Mouse (Mus musculus) right cerebral cortex, postnatal 14 days (tissue): ENCODE results near the gene Gm20388.

ENCODE experiments used
- DNase-seq: peaks from one replicate; pipeline ENCODE4 v3.0.0; 2022

Gene Gm20388

GRCm38 (mm10) chr8:120276051-120276890 lies 365.6 kb downstream of the Gm20388 start:
- DNase-seq: no peak

- no peak for DNase-seq
These were observed 366.3 kb downstream of the Gm20388 start for GRCm38 (mm10) chr8:120276891-120277426.

- DNase-seq: no peak
These were observed 367.4 kb downstream of the Gm20388 start for GRCm38 (mm10) chr8:120278009-120278408.

- DNase-seq: no peak
These were observed 368.8 kb downstream of the Gm20388 start for GRCm38 (mm10) chr8:120279418-120279817.

- peak; percentile 80 for DNase-seq
These were observed 370.8 kb downstream of the Gm20388 start for GRCm38 (mm10) chr8:120281487-120281886.

- no peak for DNase-seq
These were observed 371.8 kb downstream of the Gm20388 start for GRCm38 (mm10) chr8:120282465-120282864.

- DNase-seq: no peak
These were observed 373.6 kb downstream of the Gm20388 start for GRCm38 (mm10) chr8:120284265-120284664.

- DNase-seq: no peak
These were observed 374.4 kb downstream of the Gm20388 start for GRCm38 (mm10) chr8:120285033-120285432.

GRCm38 (mm10) chr8:120285878-120286277 lies 375.2 kb downstream of the Gm20388 start:
- DNase-seq: no peak

GRCm38 (mm10) chr8:120288122-120288908 lies 377.7 kb downstream of the Gm20388 start:
- peak; percentile 72 for DNase-seq

GRCm38 (mm10) chr8:120289191-120289590 lies 378.6 kb downstream of the Gm20388 start:
- no peak for DNase-seq

- DNase-seq: peak; percentile 67
These were observed 379.1 kb downstream of the Gm20388 start for GRCm38 (mm10) chr8:120289698-120290181.

GRCm38 (mm10) chr8:120290614-120291013 lies 380.0 kb downstream of the Gm20388 start:
- no peak for DNase-seq

GRCm38 (mm10) chr8:120291650-120292049 lies 381.0 kb downstream of the Gm20388 start:
- no peak for DNase-seq

- peak; percentile 69 for DNase-seq
These were observed 381.9 kb downstream of the Gm20388 start for GRCm38 (mm10) chr8:120292316-120293107.

GRCm38 (mm10) chr8:120293421-120294357 lies 383.0 kb downstream of the Gm20388 start:
- no peak for DNase-seq

- DNase-seq: no peak
These were observed 384.6 kb downstream of the Gm20388 start for GRCm38 (mm10) chr8:120294982-120295870.

- DNase-seq: no peak
These were observed 386.4 kb downstream of the Gm20388 start for GRCm38 (mm10) chr8:120297000-120297399.

GRCm38 (mm10) chr8:120298601-120299532 lies 388.2 kb downstream of the Gm20388 start:
- DNase-seq: no peak
